Comparison of ENCODE assay signal across 12 mouse cellular contexts in the genomic region with DNA sequence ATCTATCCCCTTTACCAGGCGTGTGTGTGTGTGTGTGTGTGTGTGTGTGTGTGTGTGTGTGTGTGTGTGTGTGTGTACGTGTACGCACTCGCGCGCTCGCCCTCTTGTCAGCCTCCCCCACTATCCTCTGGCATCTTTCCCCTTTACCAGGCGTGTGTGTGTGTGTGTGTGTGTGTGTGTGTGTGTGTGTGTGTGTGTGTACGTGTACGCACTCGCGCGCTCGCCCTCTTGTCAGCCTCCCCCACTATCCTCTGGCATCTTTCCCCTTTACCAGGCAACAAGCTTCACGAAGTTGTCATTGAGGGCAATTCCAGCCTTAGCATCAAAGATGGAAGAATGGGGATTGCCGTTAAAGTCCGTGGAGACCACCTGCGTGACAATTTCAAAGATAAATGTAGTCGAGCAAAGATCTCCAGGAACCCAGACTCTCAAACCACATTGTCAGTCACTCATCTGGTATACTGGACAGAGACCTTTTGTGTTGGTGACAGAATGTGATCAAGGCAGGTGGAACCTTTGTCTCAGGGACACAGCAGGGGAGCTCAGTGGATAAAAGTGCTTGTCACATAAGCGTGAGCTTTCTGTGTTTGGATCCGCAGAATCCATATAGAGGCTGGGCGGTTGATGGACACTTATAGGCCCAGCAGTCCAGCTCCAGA. TPM values are rescaled to one million over a fixed set of nuclear protein-coding genes. Genes with fewer than 3 reads are reported as not detected.
A peak's percentile ranks its signal among the peaks of the same experiment; 100 is the strongest.
DNase-seq lines count a peak whose midpoint lies in the region; ATAC-seq and TF ChIP-seq lines count a peak whose summit lies in the region.
"Not testable (repeated sequence)": the region's sequence is repeated elsewhere in the genome, so short reads cannot be mapped to it uniquely, and the experiment has no call there.
"Had no signal": no experiment of that assay in that cellular context is flagged by ENCODE, and none has a peak within 500 bp of the region (broad histone marks: within the 10 kb centered on the region; RNA-seq: fewer than 3 reads in every experiment).

No protein-coding gene starts in this region.

- H3K4me1 ChIP-seq in bone marrow macrophage, adult 2 months (ENCODE audit: control insufficient read depth, insufficient read depth, low read length), result peaks cover 13% of the 10 kb centered on the region
- H3K4me1 ChIP-seq in embryonic facial prominence, embryonic 12.5 days, result peaks cover 14% of the 10 kb centered on the region
- not testable (repeated sequence) for H3K4me1 ChIP-seq in heart, adult 2 months (ENCODE audit: control insufficient read depth, insufficient read depth, low read length); lung, embryonic 14.5 days (ENCODE audit: insufficient read depth)
- peaks cover 22% of the 10 kb centered on the region for H3K4me1 ChIP-seq in hindbrain, embryonic 16.5 days (ENCODE audit: control insufficient read depth, insufficient read depth, low read depth, low read length)
- peaks cover 14% of the 10 kb centered on the region for H3K4me1 ChIP-seq in neural tube, embryonic 11.5 days (ENCODE audit: control insufficient read depth, insufficient read depth, low read length)

- peak overlapping the region; percentile 76 for H3K4me2 ChIP-seq in embryonic facial prominence, embryonic 12.5 days (replicated peaks)
- peak overlapping the region; percentile 88 for H3K4me2 ChIP-seq in hindbrain, embryonic 16.5 days (ENCODE audit: low read length)
- H3K4me2 ChIP-seq in lung, embryonic 14.5 days, result peak overlapping the region; percentile 89
- peak overlapping the region; percentile 60 for H3K4me2 ChIP-seq in neural tube, embryonic 11.5 days (ENCODE audit: low read depth)

- 40% methylated on average over 9 of the region's 22 CpGs for WGBS in embryonic facial prominence, embryonic 12.5 days
- 19% methylated on average over 17 of the region's 22 CpGs for WGBS in heart, adult 2 months
- WGBS in hindbrain, embryonic 16.5 days, result 13% methylated on average over 9 of the region's 22 CpGs
- 22% methylated on average over 14 of the region's 22 CpGs for WGBS in lung, embryonic 14.5 days
- WGBS in neural tube, embryonic 11.5 days, result 32% methylated on average over 11 of the region's 22 CpGs

- H3K27me3 ChIP-seq in embryonic facial prominence, embryonic 12.5 days; heart, adult 2 months (ENCODE audit: control insufficient read depth, insufficient read depth, low read length); hindbrain, embryonic 16.5 days (replicated peaks; ENCODE audit: control insufficient read depth, insufficient read depth, low read length); lung, embryonic 14.5 days (ENCODE audit: insufficient read depth, low read length); neural tube, embryonic 11.5 days (ENCODE audit: control insufficient read depth, insufficient read depth, low read length): not testable (repeated sequence)

- not testable (repeated sequence) for H3K9me3 ChIP-seq in embryonic facial prominence, embryonic 12.5 days; hindbrain, embryonic 16.5 days (ENCODE audit: control insufficient read depth, low read length); lung, embryonic 14.5 days (ENCODE audit: low read depth, low read length); neural tube, embryonic 11.5 days (ENCODE audit: control insufficient read depth, low read length)

- DNase-seq in A20 (ENCODE audit: low read depth, low spot score), result peak; percentile 36
- not testable (repeated sequence) for DNase-seq in heart, adult 2 months; lung, embryonic 14.5 days; neural tube, embryonic 11.5 days (ENCODE audit: low spot score)
- peak; percentile 26 for DNase-seq in left cerebral cortex, postnatal 4 days

- H3K9ac ChIP-seq in embryonic facial prominence, embryonic 12.5 days, result peak overlapping the region; percentile 73
- peak overlapping the region; percentile 67 for H3K9ac ChIP-seq in heart, adult 2 months (ENCODE audit: low read depth, low read length)
- H3K9ac ChIP-seq in hindbrain, embryonic 16.5 days (ENCODE audit: low read depth, low read length), result peak overlapping the region; percentile 97
- H3K9ac ChIP-seq in lung, embryonic 14.5 days, result peak overlapping the region; percentile 85
- H3K9ac ChIP-seq in neural tube, embryonic 11.5 days (ENCODE audit: low read length), result peak overlapping the region; percentile 80

- peaks cover 34% of the 10 kb centered on the region for H3K36me3 ChIP-seq in embryonic facial prominence, embryonic 12.5 days
- not testable (repeated sequence) for H3K36me3 ChIP-seq in heart, adult 2 months (ENCODE audit: control insufficient read depth, insufficient read depth, low read length); neural tube, embryonic 11.5 days (ENCODE audit: control insufficient read depth, insufficient read depth, low read length)
- H3K36me3 ChIP-seq in hindbrain, embryonic 16.5 days (ENCODE audit: control insufficient read depth, insufficient read depth, low read length), result peaks cover 26% of the 10 kb centered on the region
- peaks cover 20% of the 10 kb centered on the region; the same call in 1 of the 2 replicates for H3K36me3 ChIP-seq in lung, embryonic 14.5 days (ENCODE audit: insufficient read depth)

- ATAC-seq in embryonic facial prominence, embryonic 12.5 days (ENCODE audit: insufficient number of reproducible peaks, insufficient read depth, low FRiP score, low TSS enrichment); neural tube, embryonic 11.5 days (ENCODE audit: insufficient read depth, low FRiP score, low TSS enrichment): not testable (repeated sequence)
- 0 out of 2 replicates have a peak, but pooled peaks have one; percentile 1 for ATAC-seq in hindbrain, embryonic 16.5 days
- peak; percentile 6; the same call in 1 of the 2 replicates for ATAC-seq in lung, embryonic 14.5 days (ENCODE audit: insufficient read depth)

- not testable (repeated sequence) for TF ChIP-seq EP300 in heart, adult 2 months (IDR thresholded peaks at IDR 0.05; ENCODE audit: insufficient read depth, low read depth, low read length)

- peak overlapping the region; percentile 87 for H3K4me3 ChIP-seq in bone marrow macrophage, adult 2 months (ENCODE audit: insufficient read depth, low read length)
- peak overlapping the region; percentile 72 for H3K4me3 ChIP-seq in embryonic facial prominence, embryonic 12.5 days
- H3K4me3 ChIP-seq in heart, adult 2 months, result peak overlapping the region; percentile 28; the same call in 1 of the 2 replicates
- H3K4me3 ChIP-seq in hindbrain, embryonic 16.5 days (ENCODE audit: low read length), result peak overlapping the region; percentile 89
- peak overlapping the region; percentile 83 for H3K4me3 ChIP-seq in lung, embryonic 14.5 days (ENCODE audit: low read depth, low read length)
- peak overlapping the region; percentile 87 for H3K4me3 ChIP-seq in neural tube, embryonic 11.5 days (ENCODE audit: low read depth, low read length)

- not testable (repeated sequence) for TF ChIP-seq CTCF in bone marrow macrophage, adult 2 months (IDR thresholded peaks at IDR 0.05; ENCODE audit: low read depth, low read length); heart, adult 2 months (IDR thresholded peaks at IDR 0.05); lung, embryonic 14.5 days (IDR thresholded peaks at IDR 0.05; ENCODE audit: low read depth)

- intact Hi-C loops in heart, adult 2 months (cut with DNase I); left cerebral cortex, postnatal 4 days (cut with DNase I): not testable (repeated sequence)

- H3K27ac ChIP-seq in bone marrow macrophage, adult 2 months (ENCODE audit: insufficient read depth, low read depth, low read length), result not testable (repeated sequence)
- H3K27ac ChIP-seq in embryonic facial prominence, embryonic 12.5 days, result peak overlapping the region; percentile 79
- peak overlapping the region; percentile 15; the same call in 1 of the 2 replicates for H3K27ac ChIP-seq in heart, adult 2 months
- peak overlapping the region; percentile 89 for H3K27ac ChIP-seq in hindbrain, embryonic 16.5 days (ENCODE audit: low read depth, low read length)
- peak overlapping the region; percentile 81 for H3K27ac ChIP-seq in lung, embryonic 14.5 days (ENCODE audit: low read depth)
- peak overlapping the region; percentile 77 for H3K27ac ChIP-seq in neural tube, embryonic 11.5 days (ENCODE audit: low read depth, low read length)

- not testable (repeated sequence) for H3K79me2 ChIP-seq in heart, adult 2 months (replicated peaks; ENCODE audit: control insufficient read depth, insufficient read depth, low read length)

- not testable (repeated sequence) for TF ChIP-seq POLR2A in bone marrow macrophage, adult 2 months (IDR thresholded peaks at IDR 0.05; ENCODE audit: borderline replicate concordance, low read depth, low read length); heart, adult 2 months (IDR thresholded peaks at IDR 0.05; ENCODE audit: insufficient read depth, low read depth, low read length)

RNA-seq across cellular contexts. Expression of a gene that starts 0.9 kb away (rescaled TPM):
- polyA plus RNA-seq in bone marrow macrophage, adult 2 months (2012; ENCODE audit: insufficient read depth, insufficient read length, missing spikeins), result 74.6 and 80.3 TPM in 2 replicates
- polyA plus RNA-seq in embryonic facial prominence, embryonic 12.5 days (2016; fragmentation: Nextera tagmentation; extraction: Ambion mirVana), result 156 and 166 TPM in 2 replicates
- 100 to 1,000 TPM; 219 to 241 TPM for total RNA-seq in heart, adult 2 months (2021)
- polyA plus RNA-seq in heart, adult 2 months (2012; rRNA removed), result 293 and 357 TPM in 2 replicates
- polyA plus RNA-seq in hindbrain, embryonic 16.5 days (2015; fragmentation: Nextera tagmentation; extraction: Ambion mirVana), result 278 and 301 TPM in 2 replicates
- 100 to 1,000 TPM; 130 to 146 TPM for total RNA-seq in left cerebral cortex, postnatal 4 days (2021)
- polyA plus RNA-seq in lung, embryonic 14.5 days (2014; fragmentation: Nextera tagmentation; extraction: Ambion mirVana), result 169 and 179 TPM in 2 replicates
- polyA plus RNA-seq in neural tube, embryonic 11.5 days (2014; fragmentation: Nextera tagmentation; extraction: Ambion mirVana), result 167 and 172 TPM in 2 replicates

RNA-seq across cellular contexts. Expression of a gene that starts 13.3 kb away (rescaled TPM):
- polyA plus RNA-seq in bone marrow macrophage, adult 2 months (2012; ENCODE audit: insufficient read depth, insufficient read length, missing spikeins), result not detected in 2 replicates
- polyA plus RNA-seq in embryonic facial prominence, embryonic 12.5 days (2016; fragmentation: Nextera tagmentation; extraction: Ambion mirVana), result 0.62 and 0.97 TPM in 2 replicates
- not detected for total RNA-seq in heart, adult 2 months (2021)
- 1.1 and 1.7 TPM in 2 replicates for polyA plus RNA-seq in heart, adult 2 months (2012; rRNA removed)
- 0.82 and 1.1 TPM in 2 replicates for polyA plus RNA-seq in hindbrain, embryonic 16.5 days (2015; fragmentation: Nextera tagmentation; extraction: Ambion mirVana)
- not detected for total RNA-seq in left cerebral cortex, postnatal 4 days (2021)
- polyA plus RNA-seq in lung, embryonic 14.5 days (2014; fragmentation: Nextera tagmentation; extraction: Ambion mirVana), result 0.68 and 0.91 TPM in 2 replicates
- 0.27 and 0.88 TPM in 2 replicates for polyA plus RNA-seq in neural tube, embryonic 11.5 days (2014; fragmentation: Nextera tagmentation; extraction: Ambion mirVana)
- total RNA-seq: heart, adult 8-10 months; left cerebral cortex, postnatal 25 days had no signal
- polyA plus RNA-seq: activated CD4-positive, CD25-positive, alpha-beta regulatory T cell, adult 4 months; frontal cortex, adult 2 months had no signal

RNA-seq across cellular contexts. Expression of a gene that starts 18.2 kb away (rescaled TPM):
- not detected in 2 replicates for polyA plus RNA-seq in bone marrow macrophage, adult 2 months (2012; ENCODE audit: insufficient read depth, insufficient read length, missing spikeins)
- 0.50 and 0.96 TPM in 2 replicates for polyA plus RNA-seq in embryonic facial prominence, embryonic 12.5 days (2016; fragmentation: Nextera tagmentation; extraction: Ambion mirVana)
- under 1 TPM; 0.10 to 0.32 TPM for total RNA-seq in heart, adult 2 months (2021)
- not detected in 2 replicates for polyA plus RNA-seq in heart, adult 2 months (2012; rRNA removed)
- polyA plus RNA-seq in hindbrain, embryonic 16.5 days (2015; fragmentation: Nextera tagmentation; extraction: Ambion mirVana), result 3.0 and 3.7 TPM in 2 replicates
- total RNA-seq in left cerebral cortex, postnatal 4 days (2021), result 1 to 10 TPM; 4.0 to 5.1 TPM
- polyA plus RNA-seq in lung, embryonic 14.5 days (2014; fragmentation: Nextera tagmentation; extraction: Ambion mirVana), result 0.23 and 0.42 TPM in 2 replicates
- polyA plus RNA-seq in neural tube, embryonic 11.5 days (2014; fragmentation: Nextera tagmentation; extraction: Ambion mirVana), result 0.81 and 0.84 TPM in 2 replicates
- polyA plus RNA-seq: activated CD4-positive, CD25-positive, alpha-beta regulatory T cell, adult 4 months had no signal

RNA-seq across cellular contexts. Expression of a gene that starts 21.1 kb away (rescaled TPM):
- polyA plus RNA-seq in bone marrow macrophage, adult 2 months (2012; ENCODE audit: insufficient read depth, insufficient read length, missing spikeins), result 6.9 and 8.3 TPM in 2 replicates
- 1.1 and 1.3 TPM in 2 replicates for polyA plus RNA-seq in embryonic facial prominence, embryonic 12.5 days (2016; fragmentation: Nextera tagmentation; extraction: Ambion mirVana)
- 1 to 10 TPM; 1.8 to 2.3 TPM for total RNA-seq in heart, adult 2 months (2021)
- polyA plus RNA-seq in heart, adult 2 months (2012; rRNA removed), result 1.6 and 1.7 TPM in 2 replicates
- polyA plus RNA-seq in hindbrain, embryonic 16.5 days (2015; fragmentation: Nextera tagmentation; extraction: Ambion mirVana), result 0.98 and 1.0 TPM in 2 replicates
- total RNA-seq in left cerebral cortex, postnatal 4 days (2021), result 10 to 100 TPM in 1 of 2 experiments, 1 to 10 TPM in 1; 8.5 to 12.2 TPM
- 0.34 and 1.3 TPM in 2 replicates for polyA plus RNA-seq in lung, embryonic 14.5 days (2014; fragmentation: Nextera tagmentation; extraction: Ambion mirVana)
- 0.09 and 0.74 TPM in 2 replicates for polyA plus RNA-seq in neural tube, embryonic 11.5 days (2014; fragmentation: Nextera tagmentation; extraction: Ambion mirVana)

RNA-seq across cellular contexts. Expression of a gene that starts 31.5 kb away (rescaled TPM):
- polyA plus RNA-seq in bone marrow macrophage, adult 2 months (2012; ENCODE audit: insufficient read depth, insufficient read length, missing spikeins), result not detected in 2 replicates
- not detected in 2 replicates for polyA plus RNA-seq in embryonic facial prominence, embryonic 12.5 days (2016; fragmentation: Nextera tagmentation; extraction: Ambion mirVana)
- total RNA-seq in heart, adult 2 months (2021), result not detected
- polyA plus RNA-seq in heart, adult 2 months (2012; rRNA removed), result 0.35 TPM in 1 of 2 replicates, not detected in the other
- not detected in 2 replicates for polyA plus RNA-seq in hindbrain, embryonic 16.5 days (2015; fragmentation: Nextera tagmentation; extraction: Ambion mirVana)
- not detected for total RNA-seq in left cerebral cortex, postnatal 4 days (2021)
- 0.34 and 0.46 TPM in 2 replicates for polyA plus RNA-seq in lung, embryonic 14.5 days (2014; fragmentation: Nextera tagmentation; extraction: Ambion mirVana)
- 0.58 TPM in 1 of 2 replicates, not detected in the other for polyA plus RNA-seq in neural tube, embryonic 11.5 days (2014; fragmentation: Nextera tagmentation; extraction: Ambion mirVana)
- total RNA-seq: left cerebral cortex, postnatal 25 days had no signal
- polyA plus RNA-seq: activated CD4-positive, CD25-positive, alpha-beta regulatory T cell, adult 4 months; frontal cortex, adult 2 months had no signal

Comparison
In these comparisons a context has a peak if more than half of its experiments do, and no peak if none do; other contexts are left out.
1. H3K4me3 ChIP-seq: peak in every context shown above with its lines; median percentile 89 in hindbrain, embryonic 16.5 days; 87 in bone marrow macrophage, adult 2 months; 87 in neural tube, embryonic 11.5 days; 83 in lung, embryonic 14.5 days; 72 in embryonic facial prominence, embryonic 12.5 days; 28 in heart, adult 2 months.